Mouse (Mus musculus): Measurements from ENCODE around the gene Shisa5.

DNA sequence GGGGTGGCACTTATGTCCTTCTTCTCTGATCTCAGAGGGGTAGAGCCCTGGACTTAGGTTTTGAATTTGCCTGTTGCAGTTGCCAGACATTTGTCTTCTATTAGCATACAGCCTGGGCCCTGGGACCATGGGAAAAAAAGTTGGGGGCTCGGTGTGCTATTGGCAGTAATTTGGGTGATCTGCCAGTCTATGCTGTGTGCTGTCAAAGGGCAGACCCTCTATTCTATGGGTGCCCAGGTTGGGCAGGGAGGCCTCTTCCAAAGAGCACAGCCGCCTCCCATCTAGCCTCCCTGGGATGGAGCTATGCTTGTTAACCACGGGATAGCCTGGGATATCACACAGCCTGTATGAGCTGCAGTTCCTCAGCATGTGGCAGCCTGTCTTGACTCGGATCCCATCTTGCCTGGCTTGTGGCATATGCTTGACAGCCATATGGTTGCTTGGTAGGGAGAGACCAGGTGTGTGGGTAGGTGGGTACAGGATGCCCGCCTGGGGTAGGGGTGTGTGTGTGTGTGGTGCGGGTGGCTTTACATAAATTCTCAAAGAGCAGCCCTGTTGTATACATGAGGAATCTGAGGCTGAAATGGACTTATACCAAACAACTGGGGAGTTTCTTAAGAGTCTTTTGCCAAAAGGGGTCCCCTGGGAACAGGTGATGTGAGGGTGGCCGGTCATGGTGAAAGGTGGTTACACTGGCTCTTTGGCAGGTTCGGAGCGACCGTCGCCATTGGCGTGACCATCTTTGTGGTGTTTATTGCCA lies 17.1 kb downstream of the Shisa5 start:
- TF ChIP-seq POLR2A (IDR thresholded peaks at IDR 0.05; ENCODE audit: borderline replicate concordance, extremely low read depth, insufficient read depth, insufficient read length, poor library complexity, severe bottlenecking) (no peak), CTCF (IDR thresholded peaks at IDR 0.05; ENCODE audit: borderline replicate concordance, extremely low read depth, insufficient read depth, insufficient read length) (no peak)

Measured in brain, embryonic 14.5 days (tissue).